Mouse (Mus musculus) neutrophil, adult 83 days (primary cell): ENCODE results near the gene Cdc42ep2. TPM values are rescaled to one million over a fixed set of nuclear protein-coding genes. Genes with fewer than 3 reads are reported as not detected.

Experiments used
- total RNA-seq, 2 experiments: library from RNA; stranded (reverse); gene quantifications; one replicate each; pipeline ENCODE4 v1.2.4; 2023

Cdc42ep2 gene
- 1 to 10 TPM; 3.2 to 4.7 TPM for total RNA-seq

GRCm38 (mm10) chr19:5924713-5925093, at the start of gene Cdc42ep2:
Cdc42ep2 (minus strand) TSS chr19:5924816.

GRCm38 (mm10) chr19:5963883-5964562, 39.4 kb upstream of the Cdc42ep2 start, which contains the start of gene Pola2:
Pola2 (minus strand) TSS chr19:5964202.

GRCm38 (mm10) chr19:5913007-5913719, 11.5 kb downstream of the Cdc42ep2 start, which contains the start of gene Dpf2:
Dpf2 (minus strand) TSS chr19:5913010.

GRCm38 (mm10) chr19:5894002-5894678, 30.5 kb downstream of the Cdc42ep2 start, which contains the start of gene Tigd3:
Tigd3 (minus strand) TSS chr19:5894149.

GRCm38 (mm10) chr19:5877618-5878361, 46.8 kb downstream of the Cdc42ep2 start, which contains the start of gene Slc25a45:
Slc25a45 (plus strand) TSS chr19:5877808.

GRCm38 (mm10) chr19:5874969-5875480, 49.6 kb downstream of the Cdc42ep2 start, which contains the start of gene Frmd8:
Frmd8 (minus strand) TSS chr19:5875274.

Other genes starting within 250 kb of the Cdc42ep2 start
- gene Map3k11, start 236.1 kb downstream of the Cdc42ep2 start, total RNA-seq = 10 to 100 TPM; 80.6 to 97.7 TPM
- 10 to 100 TPM; 81.9 to 82.5 TPM for gene Pcnx3, start 235.9 kb downstream of the Cdc42ep2 start, total RNA-seq
- under 1 TPM in 1 of 2 experiments, not detected in 1; 0.77 TPM for gene Kcnk7, start 220.4 kb downstream of the Cdc42ep2 start, total RNA-seq
- gene Ehbp1l1, start 198.5 kb downstream of the Cdc42ep2 start, total RNA-seq = 100 to 1,000 TPM; 146 to 165 TPM
- 10 to 100 TPM; 54.5 to 58.8 TPM for gene Fam89b, start 195.2 kb downstream of the Cdc42ep2 start, total RNA-seq
- 1 to 10 TPM; 2.3 to 3.3 TPM for gene Ltbp3, start 183.9 kb downstream of the Cdc42ep2 start, total RNA-seq
- gene Scyl1, start 153.4 kb downstream of the Cdc42ep2 start, total RNA-seq = 10 to 100 TPM; 48.2 to 54.7 TPM
- 10 to 100 TPM; 59.9 to 62.7 TPM for gene Frmd8, start 49.5 kb downstream of the Cdc42ep2 start, total RNA-seq
- gene Slc25a45, start 47.0 kb downstream of the Cdc42ep2 start, total RNA-seq = 10 to 100 TPM; 48.2 to 55.2 TPM
- gene Tigd3, start 30.7 kb downstream of the Cdc42ep2 start, total RNA-seq = 1 to 10 TPM; 2.4 to 3.3 TPM
- 100 to 1,000 TPM; 106 to 111 TPM for gene Dpf2, start 11.8 kb downstream of the Cdc42ep2 start, total RNA-seq
- 10 to 100 TPM; 38.1 to 39.3 TPM for gene Pola2, start 39.4 kb upstream of the Cdc42ep2 start, total RNA-seq
- gene Slc22a20, start 61.3 kb upstream of the Cdc42ep2 start, total RNA-seq = 1 to 10 TPM; 1.9 to 2.3 TPM
- 100 to 1,000 TPM; 242 to 264 TPM for gene Capn1, start 91.1 kb upstream of the Cdc42ep2 start, total RNA-seq
- 10 to 100 TPM; 40.0 to 42.7 TPM for gene Syvn1, start 121.8 kb upstream of the Cdc42ep2 start, total RNA-seq
- 10 to 100 TPM; 15.5 to 17.7 TPM for gene Mrpl49, start 133.0 kb upstream of the Cdc42ep2 start, total RNA-seq
- 1,000 to 10,000 TPM; 1,500 to 1,520 TPM for gene Fau, start 133.0 kb upstream of the Cdc42ep2 start, total RNA-seq
- 10 to 100 TPM; 11.3 to 13.7 TPM for gene Znhit2, start 136.4 kb upstream of the Cdc42ep2 start, total RNA-seq
- gene Tm7sf2, start 143.6 kb upstream of the Cdc42ep2 start, total RNA-seq = 10 to 100 TPM in 1 of 2 experiments, 1 to 10 TPM in 1; 9.7 to 10.8 TPM
- gene Vps51, start 152.4 kb upstream of the Cdc42ep2 start, total RNA-seq = 10 to 100 TPM; 71.2 to 76.9 TPM
- gene Tmem262, start 155.2 kb upstream of the Cdc42ep2 start, total RNA-seq = not detected
- not detected for gene Gm28374, start 157.4 kb upstream of the Cdc42ep2 start, total RNA-seq
- 10 to 100 TPM; 23.8 to 26.0 TPM for gene Zfpl1, start 160.1 kb upstream of the Cdc42ep2 start, total RNA-seq
- 10 to 100 TPM; 31.2 to 31.6 TPM for gene Cdca5, start 160.2 kb upstream of the Cdc42ep2 start, total RNA-seq
- 1 to 10 TPM; 1.2 to 2.0 TPM for gene AC131692.1, start 169.6 kb upstream of the Cdc42ep2 start, total RNA-seq
- 1 to 10 TPM in 1 of 2 experiments, under 1 TPM in 1; 0.46 to 1.7 TPM for gene Naaladl1, start 181.0 kb upstream of the Cdc42ep2 start, total RNA-seq
- gene Sac3d1, start 193.8 kb upstream of the Cdc42ep2 start, total RNA-seq = 1 to 10 TPM; 6.6 to 7.2 TPM
- 10 to 100 TPM; 11.3 to 14.2 TPM for gene Snx15, start 203.5 kb upstream of the Cdc42ep2 start, total RNA-seq
- 1 to 10 TPM in 1 of 2 experiments, under 1 TPM in 1; 0.94 to 1.3 TPM for gene Batf2, start 216.2 kb upstream of the Cdc42ep2 start, total RNA-seq
- 10 to 100 TPM; 12.9 to 17.1 TPM for gene Arl2, start 216.7 kb upstream of the Cdc42ep2 start, total RNA-seq